In the genomic region with DNA sequence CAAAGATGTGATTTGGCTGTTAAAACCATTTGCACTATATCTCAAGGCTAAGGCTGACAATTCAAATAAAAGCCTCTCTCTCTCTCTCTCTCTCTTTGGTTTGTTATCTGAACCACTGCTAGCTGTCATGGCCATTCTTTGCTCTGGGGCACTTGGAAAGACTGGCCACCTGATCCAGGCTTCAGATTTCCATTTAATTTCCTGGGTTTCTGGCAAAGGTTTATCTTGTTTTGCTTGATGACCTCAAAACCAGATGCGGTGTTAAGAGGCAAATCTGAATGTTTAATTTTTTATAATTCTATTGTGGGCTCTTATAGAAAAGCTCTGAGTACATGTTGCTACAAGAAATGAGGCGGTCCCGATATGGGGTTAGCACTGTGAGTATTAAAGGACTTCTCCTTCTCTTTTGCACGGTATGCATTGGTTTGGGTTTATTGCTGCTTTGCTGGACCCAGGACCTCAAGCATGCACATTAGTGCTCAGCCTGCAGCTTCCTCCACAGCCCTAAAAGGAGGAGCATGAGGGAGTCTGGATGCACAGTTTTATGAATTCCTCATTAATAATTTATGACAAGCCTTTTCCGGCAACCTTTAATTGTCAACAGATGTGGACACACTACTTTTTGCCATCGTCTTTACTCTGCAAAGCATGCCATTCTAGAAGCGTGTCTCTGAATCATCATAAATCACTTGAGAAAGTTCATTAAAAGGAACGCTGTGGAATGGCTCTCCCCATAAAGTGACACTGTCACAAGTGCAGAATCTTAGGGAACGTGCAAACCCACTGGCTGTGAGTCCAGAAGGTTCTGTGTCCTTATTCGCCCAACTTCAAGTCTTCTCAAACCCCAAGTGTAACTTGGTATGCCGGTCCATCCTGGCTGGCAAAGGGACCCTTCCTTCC, we compare ENCODE assay signal across 15 mouse cellular contexts. TPM values are rescaled to one million over a fixed set of nuclear protein-coding genes. Genes with fewer than 3 reads are reported as not detected.
A peak's percentile ranks its signal among the peaks of the same experiment; 100 is the strongest.
DNase-seq lines count a peak whose midpoint lies in the region; ATAC-seq and TF ChIP-seq lines count a peak whose summit lies in the region.
"Had no signal": no experiment of that assay in that cellular context is flagged by ENCODE, and none has a peak within 500 bp of the region (broad histone marks: within the 10 kb centered on the region; RNA-seq: fewer than 3 reads in every experiment).

No protein-coding gene starts in this region.

- no peak overlapping the region for H3K9ac ChIP-seq in kidney, postnatal 0 days (ENCODE audit: low read depth, low read length)
- H3K9ac ChIP-seq: midbrain, embryonic 13.5 days had no signal

- peak; percentile 68 for DNase-seq in kidney, postnatal 0 days (ENCODE audit: low spot score)
- DNase-seq in kidney, postnatal 36 days: no peak
- DNase-seq in MN1 (ENCODE audit: low spot score): peak; percentile 71
- DNase-seq in embryo, embryonic 11.5 days (ENCODE audit: low read depth, low spot score): peak; percentile 22
- peak; percentile 35 for DNase-seq in hindlimb bud, embryonic 11.5 days (ENCODE audit: extremely low spot score, low read depth, low spot score)
- no peak for DNase-seq in spleen, postnatal 10 days (ENCODE audit: low spot score in 2 of 2)
- DNase-seq in urinary bladder, adult 18-20 months (ENCODE audit: low spot score in 2 of 2): no peak
- DNase-seq: adrenal gland, adult 2 months; kidney, adult 9 months; lung, adult 18-20 months; lung, postnatal 4 days; thymus, adult 2 months had no signal

- no peak for ATAC-seq in kidney, postnatal 0 days (replicated peaks; ENCODE audit: low FRiP score, low read depth)
- ATAC-seq: forebrain, embryonic 16.5 days; inflammation-experienced regulatory T-cells, adult 6 months; midbrain, embryonic 13.5 days had no signal

- H3K27ac ChIP-seq in kidney, postnatal 0 days: no peak overlapping the region
- H3K27ac ChIP-seq: midbrain, embryonic 13.5 days had no signal

- WGBS in kidney, postnatal 0 days: 34% methylated on average over 11 of the region's 11 CpGs

- H3K36me3 ChIP-seq in kidney, postnatal 0 days (ENCODE audit: insufficient read depth, low read length): no peaks in the 10 kb centered on the region
- H3K36me3 ChIP-seq: midbrain, embryonic 13.5 days had no signal

- H3K4me2 ChIP-seq in kidney, postnatal 0 days (ENCODE audit: low read length): no peak overlapping the region
- H3K4me2 ChIP-seq: midbrain, embryonic 13.5 days had no signal

- no peaks in the 10 kb centered on the region for H3K27me3 ChIP-seq in kidney, postnatal 0 days (ENCODE audit: insufficient read depth, low read length)
- H3K27me3 ChIP-seq: midbrain, embryonic 13.5 days had no signal

- H3K9me3 ChIP-seq in kidney, postnatal 0 days (replicated peaks; ENCODE audit: low read length): no peaks in the 10 kb centered on the region
- H3K9me3 ChIP-seq: midbrain, embryonic 13.5 days had no signal

- no peak for TF ChIP-seq CTCF in kidney, postnatal 0 days (IDR thresholded peaks at IDR 0.05; ENCODE audit: low read depth)

- 0 out of 2 replicates have a peak, but pooled peaks cover 7% of the 10 kb centered on the region for H3K4me1 ChIP-seq in kidney, postnatal 0 days (replicated peaks; ENCODE audit: insufficient read depth, low read length)

- H3K4me3 ChIP-seq in kidney, postnatal 0 days (replicated peaks; ENCODE audit: low read depth, low read length): no peak overlapping the region
- H3K4me3 ChIP-seq: midbrain, embryonic 13.5 days had no signal

RNA-seq across cellular contexts. Expression of a gene that starts 38.0 kb away (rescaled TPM):
- 19.7 and 23.3 TPM in 2 replicates for polyA plus RNA-seq in kidney, postnatal 0 days (2015; fragmentation: Nextera tagmentation; extraction: Ambion mirVana)

Comparison
In these comparisons a context has a peak if more than half of its experiments do, and no peak if none do; other contexts are left out.
1. DNase-seq: peak in kidney, postnatal 0 days (single experiment), MN1 (single experiment), embryo, embryonic 11.5 days (single experiment) and hindlimb bud, embryonic 11.5 days (single experiment); none in kidney, postnatal 36 days (0 of 2), spleen, postnatal 10 days (0 of 2) and urinary bladder, adult 18-20 months (0 of 2).